Mouse (Mus musculus): ENCODE measurements around the gene Vmn2r16.

GRCm38 (mm10) chr5:109329862-109330261 is at the start of gene Vmn2r16:
- TF ChIP-seq EP300 (optimal IDR thresholded peaks at IDR 0.05) (no peak), CTCF (IDR thresholded peaks at IDR 0.05; ENCODE audit: low read depth) (no peak)
